Mouse (Mus musculus) neural tube, embryonic 13.5 days (tissue): Measurements from ENCODE around the gene Ap2b1. TPM values are rescaled to one million over a fixed set of nuclear protein-coding genes. Genes with fewer than 3 reads are reported as not detected.
"Not testable (repeated sequence)": the region's sequence is repeated elsewhere in the genome, so short reads cannot be mapped to it uniquely, and the experiment has no call there.

ENCODE experiments used
- ATAC-seq: fragments of 200-750 bp; cut with Nextera tagmentation; 2 replicates; pipeline ENCODE4 v1.8.0; 2017; ENCODE audit warnings: low read depth, mild to moderate bottlenecking, moderate TSS enrichment, moderate library complexity
- H3K27ac ChIP-seq: fragments of 300-500 bp; sonication (generic); replicated peaks from 2 replicates; pipeline ENCODE4 v1.5.1; 2015; ENCODE audit warnings: moderate library complexity, mild to moderate bottlenecking, inconsistent platforms
- H3K27me3 ChIP-seq: fragments of 300-500 bp; sonication (generic); 2 replicates; pipeline ENCODE4 v1.6.1; 2015; ENCODE audit warnings: mild to moderate bottlenecking, inconsistent platforms
- H3K36me3 ChIP-seq: fragments of 300-500 bp; sonication (generic); 2 replicates; pipeline ENCODE4 v1.6.1; 2015; ENCODE audit warnings: mild to moderate bottlenecking, inconsistent platforms
- H3K4me1 ChIP-seq: fragments of 300-500 bp; sonication (generic); replicated peaks from 2 replicates; pipeline ENCODE4 v1.6.1; 2015; ENCODE audit warnings: inconsistent platforms
- H3K4me2 ChIP-seq: fragments of 300-500 bp; sonication (generic); 2 replicates; pipeline ENCODE4 v1.6.1; 2015; ENCODE audit warnings: inconsistent platforms, mild to moderate bottlenecking, moderate library complexity
- H3K4me3 ChIP-seq: fragments of 300-500 bp; sonication (generic); 2 replicates; pipeline ENCODE4 v1.5.1; 2015; ENCODE audit warnings: mild to moderate bottlenecking, inconsistent platforms
- H3K9ac ChIP-seq: fragments of 300-500 bp; sonication (generic); 2 replicates; pipeline ENCODE4 v1.6.1; 2015; ENCODE audit warnings: moderate library complexity, mild to moderate bottlenecking, inconsistent platforms
- H3K9me3 ChIP-seq: fragments of 300-500 bp; sonication (generic); 2 replicates; pipeline ENCODE4 v1.6.1; 2016; ENCODE audit warnings: inconsistent platforms
- WGBS: fragments of 180-500 bp; shearing (Covaris S2); methylation state at CpG from one replicate; pipeline ENCODE4 v1.1.7; 2015; 5-methylcytosine and 5-hydroxymethylcytosine counted together
- polyA plus RNA-seq: library from polyadenylated mRNA; unstranded; fragments of >200 nt; fragmentation: Nextera tagmentation; extraction: Ambion mirVana; gene quantifications from 2 replicates; pipeline ENCODE4 v1.2.1, GENCODE M21; 2015

Gene Ap2b1
- polyA plus RNA-seq, 1 experiment from 2014 or later = 115 TPM

- H3K4me1 ChIP-seq = peaks cover 56% of the 10 kb centered on the region
- peak within 1 kb of the TSS; percentile 97 for H3K9ac ChIP-seq
These were observed 3.9 kb downstream of the Ap2b1 start, which contains the start of gene Pex12 for GRCm38 (mm10) chr11:83302526-83303251. Pex12 (minus strand) TSS chr11:83302586.

GRCm38 (mm10) chr11:83303751-83304150, 4.9 kb downstream of the Ap2b1 start:
- Histone ChIP-seq H3K27ac (no peak overlapping the region), H3K4me1 (peaks cover 49% of the 10 kb centered on the region), H3K4me2 (peak overlapping the region; percentile 63), H3K27me3 (no peaks in the 10 kb centered on the region), H3K4me3 (peak overlapping the region; percentile 91), H3K36me3 (peaks cover 8% of the 10 kb centered on the region), H3K9ac (peak overlapping the region; percentile 97), H3K9me3 (no peaks in the 10 kb centered on the region)
- no peak for ATAC-seq
- 53% methylated on average over 5 of the region's 5 CpGs for WGBS

More at GRCm38 (mm10) chr11:83302526-83303251, 3.9 kb downstream of the Ap2b1 start, which contains the start of gene Pex12:
- Histone ChIP-seq H3K9me3 (no peaks in the 10 kb centered on the region), H3K4me2 (peak within 1 kb of the TSS; percentile 63), H3K36me3 (no peaks in the 10 kb centered on the region), H3K27me3 (no peaks in the 10 kb centered on the region), H3K27ac (peak within 1 kb of the TSS; percentile 97), H3K4me3 (peak within 1 kb of the TSS; percentile 91)
- peak; percentile 78 for ATAC-seq
- under 1% methylated on average over 51 of the region's 51 CpGs for WGBS

GRCm38 (mm10) chr11:83304485-83304884, 5.7 kb downstream of the Ap2b1 start:
- peak overlapping the region; percentile 91; the same call in 1 of the 2 replicates for H3K4me3 ChIP-seq
- no peak overlapping the region for H3K27ac ChIP-seq
- peaks cover 15% of the 10 kb centered on the region for H3K36me3 ChIP-seq
- ATAC-seq = no peak
- no peaks in the 10 kb centered on the region for H3K9me3 ChIP-seq
- WGBS = 92% methylated on average over 2 of the region's 2 CpGs
- H3K9ac ChIP-seq = peak overlapping the region; percentile 97
- H3K4me1 ChIP-seq = peaks cover 47% of the 10 kb centered on the region
- H3K27me3 ChIP-seq = no peaks in the 10 kb centered on the region
- H3K4me2 ChIP-seq = peak overlapping the region; percentile 63

DNA sequence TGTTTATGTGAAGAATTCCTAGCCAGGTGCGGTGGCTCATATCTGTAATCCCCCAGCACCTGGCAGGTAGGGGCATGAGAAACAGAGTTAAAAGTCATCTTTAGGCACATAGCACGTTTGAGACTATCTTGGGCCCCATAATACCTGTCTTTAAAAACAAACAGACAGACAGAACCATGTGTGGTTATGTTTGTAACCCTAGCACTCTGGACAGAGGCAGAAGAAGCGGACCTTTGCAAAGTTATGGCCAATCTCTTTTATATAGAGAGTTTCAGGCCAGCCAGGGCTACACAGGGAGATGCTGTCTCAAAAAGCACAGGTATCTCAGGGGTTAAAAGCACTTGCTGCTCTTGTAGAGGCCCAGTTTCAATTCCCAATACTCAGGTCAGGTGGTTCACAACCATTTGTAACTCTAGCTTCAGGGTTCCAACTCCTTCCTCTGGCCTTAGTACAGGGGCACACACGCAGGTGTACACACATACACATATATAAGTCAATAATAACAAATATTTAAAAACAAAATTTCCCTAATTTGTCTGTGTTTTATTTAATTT, 8.0 kb downstream of the Ap2b1 start:
- Histone ChIP-seq H3K27ac (no peak overlapping the region), H3K4me3 (no peak overlapping the region), H3K36me3 (peaks cover 23% of the 10 kb centered on the region), H3K9ac (no peak overlapping the region), H3K4me2 (no peak overlapping the region), H3K4me1 (peaks cover 43% of the 10 kb centered on the region), H3K9me3 (no peaks in the 10 kb centered on the region), H3K27me3 (no peaks in the 10 kb centered on the region)
- 85% methylated on average over 4 of the region's 4 CpGs for WGBS
- no peak for ATAC-seq

- Histone ChIP-seq H3K4me1 (no peaks in the 10 kb centered on the region), H3K4me2 (no peak overlapping the region), H3K36me3 (peaks cover 43% of the 10 kb centered on the region), H3K9me3 (no peaks in the 10 kb centered on the region), H3K27me3 (no peaks in the 10 kb centered on the region), H3K4me3 (no peak overlapping the region), H3K9ac (no peak overlapping the region), H3K27ac (no peak overlapping the region)
- whole genome bisulfite sequencing = 70% methylated on average over 5 of the region's 5 CpGs
- ATAC-seq = no peak
These were observed 13.6 kb downstream of the Ap2b1 start for GRCm38 (mm10) chr11:83312471-83312870.

DNA sequence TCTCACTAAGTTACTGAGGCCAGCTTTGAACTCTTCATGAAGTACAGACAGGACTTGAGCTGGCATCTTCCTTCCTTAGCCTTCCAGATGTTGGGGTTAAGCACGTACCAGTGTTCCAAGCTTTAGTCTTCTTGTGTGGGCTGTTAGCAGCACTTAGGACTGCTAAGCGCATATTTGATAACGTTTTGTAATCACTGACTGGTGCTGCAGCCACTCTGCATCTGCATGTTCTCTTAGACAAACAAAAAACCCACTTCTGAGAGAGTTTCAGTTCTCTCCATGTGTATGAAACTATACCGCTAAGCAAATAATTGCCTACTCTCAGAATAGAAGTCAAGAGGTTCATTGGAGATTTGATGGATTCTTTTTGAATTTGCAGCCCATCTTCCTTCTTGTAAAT, 20.2 kb downstream of the Ap2b1 start:
- ATAC-seq = no peak

DNA sequence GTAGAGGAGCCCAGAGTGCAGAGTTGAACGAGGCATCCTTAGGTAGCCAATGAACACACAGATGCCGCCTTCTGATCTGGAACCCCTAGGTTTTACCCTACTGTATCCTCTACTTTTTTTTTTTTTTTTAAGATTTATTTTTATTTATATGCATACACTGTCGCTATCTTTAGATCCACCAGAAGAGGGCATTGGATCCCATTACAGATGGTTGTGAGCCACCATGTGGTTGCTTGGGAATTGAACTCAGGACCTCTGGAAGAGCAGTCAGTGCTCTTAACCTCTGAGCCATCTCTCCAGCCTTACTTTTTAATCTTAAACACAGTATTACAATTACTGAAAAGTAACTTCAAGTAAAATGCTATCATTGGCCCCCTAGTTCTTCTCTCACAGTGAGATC, 27.9 kb downstream of the Ap2b1 start:
- not testable (repeated sequence) for H3K27me3 ChIP-seq, H3K9ac ChIP-seq, H3K4me1 ChIP-seq, H3K9me3 ChIP-seq, ATAC-seq, H3K4me3 ChIP-seq, H3K27ac ChIP-seq, H3K4me2 ChIP-seq
- peaks cover 76% of the 10 kb centered on the region for H3K36me3 ChIP-seq
- 95% methylated on average over 3 of the region's 3 CpGs for WGBS

More for the DNA sequence above, 20.2 kb downstream of the Ap2b1 start:
- Histone ChIP-seq H3K4me3 (no peak overlapping the region), H3K27me3 (no peaks in the 10 kb centered on the region), H3K4me2 (no peak overlapping the region), H3K36me3 (peaks cover 74% of the 10 kb centered on the region), H3K9ac (no peak overlapping the region), H3K27ac (no peak overlapping the region), H3K9me3 (no peaks in the 10 kb centered on the region), H3K4me1 (no peaks in the 10 kb centered on the region)
- 93% methylated on average over 4 of the region's 4 CpGs for WGBS

- WGBS = 61% methylated on average over 3 of the region's 3 CpGs
- H3K4me1 ChIP-seq = no peaks in the 10 kb centered on the region
- peaks cover 71% of the 10 kb centered on the region for H3K36me3 ChIP-seq
These were observed 28.6 kb downstream of the Ap2b1 start for GRCm38 (mm10) chr11:83327427-83327826.

GRCm38 (mm10) chr11:83335826-83336225, 37.0 kb downstream of the Ap2b1 start:
- H3K27ac ChIP-seq = no peak overlapping the region
- H3K4me3 ChIP-seq = no peak overlapping the region
- H3K9ac ChIP-seq = no peak overlapping the region
- no peak for ATAC-seq
- peaks cover 77% of the 10 kb centered on the region for H3K36me3 ChIP-seq
- no peaks in the 10 kb centered on the region for H3K4me1 ChIP-seq
- H3K27me3 ChIP-seq = no peaks in the 10 kb centered on the region
- 92% methylated on average over 7 of the region's 7 CpGs for WGBS
- H3K9me3 ChIP-seq = no peaks in the 10 kb centered on the region
- H3K4me2 ChIP-seq = no peak overlapping the region

More at GRCm38 (mm10) chr11:83327427-83327826, 28.6 kb downstream of the Ap2b1 start:
- Histone ChIP-seq H3K9ac (no peak overlapping the region), H3K9me3 (no peaks in the 10 kb centered on the region), H3K27me3 (no peaks in the 10 kb centered on the region), H3K27ac (no peak overlapping the region), H3K4me2 (no peak overlapping the region), H3K4me3 (no peak overlapping the region)
- no peak for ATAC-seq

DNA sequence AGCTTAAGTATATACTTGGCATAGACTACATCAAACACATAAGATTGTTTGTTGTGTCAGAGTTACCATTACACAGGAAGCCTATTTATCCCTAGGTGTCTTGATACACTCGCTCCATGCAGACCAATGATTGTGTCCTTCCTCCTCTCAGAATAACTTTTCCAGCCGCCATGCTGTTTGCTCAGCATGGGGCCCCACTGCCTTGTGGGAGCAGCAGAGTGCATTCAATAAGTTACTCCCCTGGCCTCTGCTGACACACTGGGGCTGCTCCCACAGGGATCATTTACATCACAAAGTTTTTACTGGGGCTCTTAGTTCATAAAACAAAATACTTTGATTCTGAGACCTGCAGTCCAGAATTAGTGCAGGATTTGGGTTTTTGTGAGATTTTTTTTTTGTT, 40.9 kb downstream of the Ap2b1 start:
- Histone ChIP-seq H3K4me1 (no peaks in the 10 kb centered on the region), H3K4me3 (no peak overlapping the region), H3K4me2 (no peak overlapping the region), H3K9me3 (no peaks in the 10 kb centered on the region), H3K27ac (no peak overlapping the region), H3K36me3 (peaks cover 92% of the 10 kb centered on the region), H3K9ac (no peak overlapping the region), H3K27me3 (no peaks in the 10 kb centered on the region)
- WGBS = 15% methylated on average over 2 of the region's 2 CpGs
- no peak for ATAC-seq

- H3K36me3 ChIP-seq = peaks cover 90% of the 10 kb centered on the region
These were observed 43.0 kb downstream of the Ap2b1 start for GRCm38 (mm10) chr11:83341716-83342245.

GRCm38 (mm10) chr11:83355428-83355827, 56.6 kb downstream of the Ap2b1 start:
- H3K9me3 ChIP-seq = no peaks in the 10 kb centered on the region
- no peak overlapping the region for H3K4me2 ChIP-seq
- 74% methylated on average over 5 of the region's 5 CpGs for WGBS
- no peak overlapping the region for H3K4me3 ChIP-seq
- H3K27ac ChIP-seq = no peak overlapping the region
- H3K36me3 ChIP-seq = peaks cover 54% of the 10 kb centered on the region
- no peak for ATAC-seq
- no peak overlapping the region for H3K9ac ChIP-seq
- peaks cover 7% of the 10 kb centered on the region; the same call in 1 of the 2 replicates for H3K4me1 ChIP-seq
- no peaks in the 10 kb centered on the region for H3K27me3 ChIP-seq

More at GRCm38 (mm10) chr11:83341716-83342245, 43.0 kb downstream of the Ap2b1 start:
- no peak for ATAC-seq
- no peak overlapping the region for H3K4me2 ChIP-seq
- H3K4me1 ChIP-seq = no peaks in the 10 kb centered on the region
- H3K9me3 ChIP-seq = no peaks in the 10 kb centered on the region
- 89% methylated on average over 3 of the region's 3 CpGs for WGBS
- no peak overlapping the region for H3K9ac ChIP-seq
- no peak overlapping the region for H3K27ac ChIP-seq
- H3K27me3 ChIP-seq = no peaks in the 10 kb centered on the region
- H3K4me3 ChIP-seq = no peak overlapping the region
